Mouse (Mus musculus): ENCODE measurements around the gene Pck1.
A peak's percentile ranks its signal among the peaks of the same experiment; 100 is the strongest.

Gene Pck1

DNA sequence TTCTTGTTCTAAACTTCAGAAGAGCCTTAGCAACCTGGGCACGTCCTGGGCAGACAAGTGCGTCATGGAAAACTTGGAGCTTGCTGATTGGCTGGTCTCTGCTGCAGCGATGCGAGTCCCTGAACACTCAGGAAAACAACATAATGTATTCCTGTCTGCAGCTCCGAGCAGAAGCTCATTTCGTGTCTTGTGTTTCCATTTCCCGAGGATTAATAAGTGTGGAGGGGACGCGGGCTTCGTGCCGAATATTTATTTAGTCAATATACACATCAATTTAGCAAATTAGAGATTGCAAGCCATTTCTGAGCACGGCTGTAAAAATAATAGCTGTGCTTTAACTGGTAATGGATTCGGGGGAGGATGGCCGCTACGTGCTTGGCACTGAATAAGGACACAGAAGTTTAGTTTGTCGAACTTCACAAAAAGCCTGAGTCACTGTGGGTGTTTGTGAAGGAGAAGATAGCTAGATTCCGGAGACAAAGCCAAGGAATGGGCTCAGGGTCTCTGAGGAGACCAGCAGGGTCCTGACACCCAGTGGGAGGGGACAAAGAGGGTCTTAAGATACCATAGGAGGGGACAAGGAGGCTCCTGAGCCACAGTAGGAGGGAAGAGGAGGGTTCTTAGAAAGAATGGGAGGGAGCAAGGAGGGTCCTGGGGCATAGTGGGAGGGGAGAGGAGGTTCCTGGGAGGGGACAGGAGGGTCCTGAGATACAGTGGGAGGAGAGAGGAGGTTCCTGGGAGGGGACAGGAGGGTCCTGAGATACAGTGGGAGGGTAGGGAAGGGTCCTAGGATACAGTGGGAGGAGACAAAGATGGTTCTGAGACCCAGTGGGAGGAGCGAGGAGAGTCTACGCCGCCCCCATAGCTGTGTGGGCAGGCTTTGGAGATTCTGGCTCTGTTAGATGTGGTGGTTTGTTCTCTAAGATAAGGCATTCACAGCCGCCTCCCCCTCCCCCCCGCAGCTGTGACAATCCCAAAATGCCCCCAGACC lies 21.0 kb downstream of the Pck1 start:
- ATAC-seq (ENCODE audit: low TSS enrichment) = peak; percentile 83

DNA sequence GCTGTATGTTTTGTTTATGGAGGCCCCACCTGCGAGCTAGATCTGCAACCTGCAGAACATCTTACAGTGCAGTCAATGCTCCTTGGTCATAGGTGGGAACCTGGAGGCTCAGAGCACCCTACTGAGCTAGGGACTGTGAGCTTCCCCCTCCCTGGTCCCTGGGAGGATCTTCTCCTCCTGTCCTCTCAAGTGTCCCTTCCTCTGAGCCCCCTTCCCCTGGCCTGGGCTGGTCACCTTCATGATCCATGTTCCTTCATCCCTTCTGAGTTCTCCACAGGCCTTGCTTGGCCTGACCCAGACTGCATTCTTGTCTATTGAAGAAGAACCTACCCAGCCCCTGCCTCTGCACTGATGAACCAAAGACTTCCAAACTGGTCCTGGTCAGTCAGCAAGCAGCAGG lies 21.7 kb downstream of the Pck1 start:
- no peak; the same call in 1 of the 2 replicates for ATAC-seq (ENCODE audit: low TSS enrichment)

DNA sequence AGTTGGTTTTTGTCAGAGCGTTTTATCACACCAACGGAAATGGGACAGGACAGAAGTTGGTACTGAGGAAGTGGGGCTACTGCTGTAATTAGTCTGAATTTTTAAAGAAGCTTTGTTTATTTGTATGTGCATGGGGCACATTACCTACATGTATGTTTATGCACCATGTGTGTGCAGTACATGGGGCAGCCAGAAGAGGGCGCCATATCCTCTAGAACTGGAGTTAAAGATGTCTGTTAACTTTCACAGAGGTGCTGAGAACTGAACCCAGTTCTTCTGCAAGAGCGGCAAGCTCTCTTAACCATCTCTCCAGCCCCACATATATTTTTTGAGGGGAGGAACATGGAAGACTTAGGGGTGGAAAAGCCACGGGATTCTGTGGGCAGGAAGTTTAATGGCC lies 22.9 kb downstream of the Pck1 start:
- no peak for ATAC-seq (ENCODE audit: low TSS enrichment)

DNA sequence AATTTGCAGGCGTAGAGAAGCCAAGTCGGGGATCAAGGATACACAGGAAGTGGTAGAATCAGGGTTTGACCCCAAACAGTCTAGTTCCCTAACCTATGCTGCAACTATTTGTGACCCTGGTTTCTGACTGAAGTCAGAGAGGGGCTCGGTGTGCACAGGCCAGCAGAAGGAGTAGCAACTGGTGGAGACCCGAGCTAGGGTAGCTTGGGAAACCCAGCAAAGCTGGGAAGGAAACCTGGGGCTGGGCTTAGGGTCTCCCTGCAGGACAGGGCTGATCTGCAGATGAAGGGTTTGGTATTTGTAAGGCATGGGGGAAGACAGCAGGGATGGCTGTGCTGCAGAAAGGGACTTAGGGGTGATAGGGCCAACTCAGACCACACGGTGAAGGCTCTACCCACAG lies 24.6 kb downstream of the Pck1 start:
- ATAC-seq (ENCODE audit: low TSS enrichment) = no peak

DNA sequence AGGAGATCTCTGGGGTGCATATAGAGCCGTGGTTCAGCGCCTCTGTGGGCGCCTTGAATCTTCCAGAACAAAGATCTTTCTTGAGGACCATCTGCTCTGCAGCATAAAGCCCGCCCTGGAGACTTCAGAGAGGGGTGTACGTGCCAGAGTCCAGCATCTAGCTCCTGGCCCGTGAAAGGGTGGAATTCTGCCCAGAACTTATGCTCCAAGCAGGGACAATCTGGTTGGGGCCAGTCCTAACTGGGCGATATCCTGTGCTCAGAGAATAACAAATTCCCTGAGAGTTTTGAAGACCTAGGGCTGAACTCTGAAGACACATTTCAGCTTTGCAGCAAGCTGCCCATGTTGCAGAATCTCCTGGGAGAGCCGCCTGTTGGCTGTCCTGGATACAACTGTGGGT lies 25.1 kb downstream of the Pck1 start:
- no peak for ATAC-seq (ENCODE audit: low TSS enrichment)

DNA sequence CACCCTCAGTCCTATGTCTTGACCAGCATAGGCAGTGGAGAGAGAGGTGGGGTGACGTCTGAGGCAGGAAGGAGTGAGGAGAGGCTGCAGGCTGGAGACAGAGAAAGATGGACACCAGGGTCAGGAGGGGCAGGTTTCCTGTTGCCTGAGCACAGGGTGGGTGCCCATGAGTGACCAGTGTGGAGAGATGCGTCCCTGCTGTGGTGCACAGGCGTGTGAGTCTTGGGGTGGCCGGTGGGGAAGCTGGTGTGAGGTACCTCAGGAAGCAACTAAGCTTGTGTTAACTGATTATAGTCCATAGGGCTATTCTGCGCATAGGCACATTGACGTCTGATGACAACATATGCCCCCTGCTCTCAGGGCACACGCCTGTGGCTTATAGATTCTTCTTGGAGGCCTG lies 26.2 kb downstream of the Pck1 start:
- ATAC-seq (ENCODE audit: low TSS enrichment) = no peak

DNA sequence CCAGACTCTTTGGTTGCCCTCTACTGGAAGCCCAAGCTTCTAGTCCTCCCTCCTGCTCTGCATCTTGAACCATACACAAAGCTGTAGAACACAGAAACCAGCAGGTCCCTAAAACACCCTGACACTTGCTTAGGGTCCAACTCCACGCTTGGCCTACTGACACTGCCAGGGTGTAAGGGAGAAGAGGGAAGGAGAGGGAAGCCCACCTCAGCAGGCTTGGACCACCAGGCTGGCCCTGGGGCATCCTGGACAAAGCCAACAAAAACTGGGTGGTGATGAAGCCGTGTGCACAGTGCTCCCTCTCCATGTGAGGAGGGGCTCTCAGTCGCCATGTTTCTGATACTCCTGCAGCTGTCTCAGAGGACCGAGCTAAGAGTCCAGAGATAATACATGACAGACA lies 27.2 kb downstream of the Pck1 start:
- no peak for ATAC-seq (ENCODE audit: low TSS enrichment)

DNA sequence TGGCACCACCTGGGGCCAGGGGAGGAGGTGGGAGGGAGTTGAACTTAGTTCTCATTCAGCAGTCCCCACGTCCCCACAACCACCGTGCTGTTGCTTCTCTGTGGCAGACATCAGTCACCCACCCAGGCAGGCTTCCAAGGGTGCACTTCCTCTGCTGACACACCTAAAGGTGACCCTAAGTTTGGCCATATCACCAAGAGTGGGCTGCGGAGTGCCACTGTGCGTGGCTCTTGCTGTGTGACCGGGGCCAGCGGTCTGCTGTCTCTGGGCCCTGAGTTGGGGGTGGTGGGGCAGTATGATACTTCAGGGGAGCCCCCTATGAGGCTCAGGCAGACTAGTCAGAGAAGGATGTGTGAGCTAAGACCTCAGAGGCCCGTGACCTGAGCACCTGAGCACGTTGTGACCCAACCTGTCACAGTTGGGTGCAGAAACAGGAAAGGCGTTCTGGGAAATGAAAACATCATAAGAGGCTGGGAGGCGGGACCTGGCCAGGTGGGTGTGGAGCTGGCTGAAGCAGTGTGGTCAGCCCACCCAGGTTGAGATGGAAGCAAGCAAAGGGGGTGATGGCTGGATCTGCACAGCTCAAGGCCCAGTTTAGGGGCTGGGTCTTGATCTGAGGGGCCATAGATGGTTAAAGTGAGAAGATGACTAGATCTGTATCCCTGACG lies 28.0 kb downstream of the Pck1 start:
- no peak for ATAC-seq (ENCODE audit: low TSS enrichment)

DNA sequence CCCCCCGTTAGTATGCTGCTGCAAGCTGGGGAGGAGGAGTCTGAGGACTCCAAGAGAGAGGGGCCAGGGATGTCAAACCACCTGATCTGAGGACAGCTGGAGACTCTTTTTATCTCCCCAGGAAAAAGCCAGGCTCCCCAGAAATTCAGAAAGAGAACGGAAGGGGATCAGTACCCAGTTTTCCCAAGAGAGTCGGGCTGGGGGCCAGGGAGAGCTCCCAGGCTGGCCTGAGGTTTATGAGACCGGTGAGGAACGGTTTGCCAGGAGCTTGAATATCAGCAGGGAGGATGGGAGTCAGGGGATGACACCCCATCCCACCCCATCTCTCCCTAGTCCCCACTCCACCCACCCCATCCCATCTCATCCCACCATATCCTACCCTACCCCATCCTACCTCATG lies 28.6 kb downstream of the Pck1 start:
- ATAC-seq (ENCODE audit: low TSS enrichment) = no peak

DNA sequence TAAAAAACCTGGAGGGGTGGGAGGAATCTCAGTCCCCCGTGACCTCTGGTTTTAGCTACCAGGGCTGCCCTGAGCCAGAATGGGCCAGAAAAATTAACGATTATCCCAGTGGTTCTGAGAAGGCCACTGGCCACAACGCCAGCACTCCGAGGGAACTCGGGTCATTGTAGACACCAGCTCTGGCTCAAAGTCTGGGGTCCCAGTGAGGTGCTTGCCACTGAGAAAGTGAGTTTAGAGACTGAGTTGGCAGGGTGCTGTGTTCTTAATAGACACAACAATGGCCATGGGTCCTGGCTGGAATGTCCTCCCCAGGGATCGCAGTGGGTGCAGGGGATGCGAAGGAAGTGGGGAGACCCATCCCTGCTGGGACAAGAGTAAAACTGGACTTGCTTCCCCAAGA lies 29.1 kb downstream of the Pck1 start:
- ATAC-seq (ENCODE audit: low TSS enrichment) = no peak

DNA sequence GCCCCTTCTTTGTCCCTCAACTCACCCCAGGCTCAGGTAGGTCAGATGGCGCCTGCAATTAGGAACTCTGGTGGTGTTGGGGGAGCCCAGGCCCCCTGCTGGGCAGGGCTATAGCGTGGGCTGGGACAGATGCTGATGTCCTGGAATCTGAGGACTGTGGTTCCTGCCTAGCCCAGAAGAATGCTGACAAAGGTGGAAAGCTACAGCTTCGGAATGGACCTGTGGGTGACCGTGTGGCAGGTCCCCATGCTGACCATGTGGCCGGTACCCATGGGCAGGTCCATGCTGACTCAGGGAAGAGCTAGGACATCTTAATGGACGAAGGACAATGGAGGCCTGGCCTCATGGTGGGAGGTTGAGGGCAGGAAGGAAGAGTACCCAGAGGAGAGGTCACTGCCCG lies 29.9 kb downstream of the Pck1 start:
- no peak for ATAC-seq (ENCODE audit: low TSS enrichment)

DNA sequence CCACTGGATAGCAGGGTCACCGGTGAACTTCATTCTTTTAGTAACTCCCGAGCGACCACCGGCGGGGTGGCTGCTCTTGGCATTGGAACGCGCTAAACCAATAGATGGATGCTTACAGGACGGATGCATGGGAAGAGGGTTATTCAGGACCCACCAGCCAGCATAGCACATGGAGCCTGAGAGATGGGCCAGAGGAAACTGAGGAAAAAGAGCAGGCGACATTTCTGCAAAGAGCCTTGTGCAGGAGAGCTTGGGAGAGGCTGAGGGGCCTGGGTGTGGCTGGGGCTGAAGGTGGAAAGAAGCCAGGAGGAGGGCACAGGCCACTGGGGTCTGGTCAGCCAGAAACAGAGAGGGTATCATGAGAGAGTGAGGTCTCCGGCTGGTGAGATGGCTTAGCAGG lies 30.5 kb downstream of the Pck1 start:
- no peak for ATAC-seq (ENCODE audit: low TSS enrichment)

DNA sequence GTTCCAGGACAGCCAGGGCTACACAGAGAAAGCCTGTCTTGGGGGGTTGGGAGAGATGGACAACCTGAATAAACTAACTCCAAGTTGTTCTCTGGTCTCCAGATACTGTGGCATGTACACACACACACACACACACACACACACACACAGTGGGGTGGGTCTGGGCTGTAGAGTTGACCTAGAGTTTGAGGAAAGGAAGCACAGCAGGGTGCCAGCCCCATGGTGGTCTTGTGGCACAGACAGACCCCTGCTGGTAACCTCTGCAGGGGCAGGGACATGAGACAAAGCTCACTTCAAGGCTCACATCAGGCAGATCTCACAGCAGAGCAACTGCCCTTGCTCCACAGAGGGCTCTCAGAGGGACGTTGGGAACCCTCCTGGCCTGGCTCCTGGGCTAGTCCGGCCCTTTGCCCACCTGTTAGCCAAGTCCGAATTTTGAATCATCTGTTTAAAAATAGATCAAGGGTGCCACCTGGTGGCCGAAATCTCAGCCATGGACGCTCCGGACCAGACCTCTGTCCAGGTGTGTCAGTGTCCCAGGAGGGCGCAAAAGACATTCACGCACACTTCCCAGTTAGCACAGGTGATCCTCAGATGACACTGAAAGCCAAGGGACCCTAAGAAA lies 31.1 kb downstream of the Pck1 start:
- ATAC-seq (ENCODE audit: low TSS enrichment) = 0 out of 2 replicates have a peak, but pooled peaks have one; percentile 20

DNA sequence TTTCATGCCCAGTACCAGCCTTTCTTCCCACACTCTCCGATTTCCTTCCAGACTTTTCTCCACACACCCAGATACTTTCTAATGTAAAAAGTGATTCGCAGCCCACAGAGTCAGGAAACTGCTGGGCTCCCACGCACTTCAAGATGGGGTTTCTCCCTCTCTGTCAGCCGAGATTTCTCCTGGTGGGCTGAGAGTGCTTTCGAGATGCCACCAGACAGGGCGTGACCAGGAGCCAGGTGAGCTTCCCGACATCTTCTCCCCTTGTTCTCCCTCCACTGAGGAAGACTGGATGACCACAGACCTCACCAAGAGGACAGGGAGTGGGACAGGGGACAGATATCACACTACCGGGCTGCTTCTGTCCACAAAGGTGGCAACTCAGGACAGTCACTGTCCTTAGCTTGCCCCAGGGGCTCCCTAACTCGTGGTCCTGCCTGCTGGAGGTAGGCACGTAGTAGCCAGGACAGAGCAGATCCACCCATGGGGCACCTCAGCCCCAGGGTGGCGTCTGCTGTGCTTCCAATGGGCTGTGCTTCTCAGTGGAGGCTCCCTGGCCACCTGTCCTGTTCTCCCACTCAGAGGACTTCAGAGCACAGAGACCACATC lies 31.7 kb downstream of the Pck1 start:
- 0 out of 2 replicates have a peak, but pooled peaks have one; percentile 27 for ATAC-seq (ENCODE audit: low TSS enrichment)

DNA sequence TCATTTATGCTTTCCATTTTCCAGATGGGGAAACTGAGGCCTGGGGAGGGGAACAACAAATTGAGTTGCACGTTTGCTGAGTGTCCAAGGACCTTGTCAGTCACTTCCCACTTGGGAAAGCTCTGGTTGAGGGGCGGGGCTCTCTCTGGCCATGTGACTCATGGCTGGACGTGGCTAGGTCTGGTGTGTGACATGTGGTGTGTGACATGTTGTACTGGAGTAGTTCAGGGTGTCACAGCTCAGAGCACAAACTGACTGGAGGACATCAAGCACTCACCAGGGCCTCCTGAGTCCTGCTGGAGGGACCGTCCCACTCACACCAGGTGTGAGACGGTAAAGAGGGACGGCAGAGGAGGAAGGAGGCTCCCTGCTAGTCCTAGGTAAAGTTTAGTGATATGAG lies 32.4 kb downstream of the Pck1 start:
- no peak for ATAC-seq (ENCODE audit: low TSS enrichment)

DNA sequence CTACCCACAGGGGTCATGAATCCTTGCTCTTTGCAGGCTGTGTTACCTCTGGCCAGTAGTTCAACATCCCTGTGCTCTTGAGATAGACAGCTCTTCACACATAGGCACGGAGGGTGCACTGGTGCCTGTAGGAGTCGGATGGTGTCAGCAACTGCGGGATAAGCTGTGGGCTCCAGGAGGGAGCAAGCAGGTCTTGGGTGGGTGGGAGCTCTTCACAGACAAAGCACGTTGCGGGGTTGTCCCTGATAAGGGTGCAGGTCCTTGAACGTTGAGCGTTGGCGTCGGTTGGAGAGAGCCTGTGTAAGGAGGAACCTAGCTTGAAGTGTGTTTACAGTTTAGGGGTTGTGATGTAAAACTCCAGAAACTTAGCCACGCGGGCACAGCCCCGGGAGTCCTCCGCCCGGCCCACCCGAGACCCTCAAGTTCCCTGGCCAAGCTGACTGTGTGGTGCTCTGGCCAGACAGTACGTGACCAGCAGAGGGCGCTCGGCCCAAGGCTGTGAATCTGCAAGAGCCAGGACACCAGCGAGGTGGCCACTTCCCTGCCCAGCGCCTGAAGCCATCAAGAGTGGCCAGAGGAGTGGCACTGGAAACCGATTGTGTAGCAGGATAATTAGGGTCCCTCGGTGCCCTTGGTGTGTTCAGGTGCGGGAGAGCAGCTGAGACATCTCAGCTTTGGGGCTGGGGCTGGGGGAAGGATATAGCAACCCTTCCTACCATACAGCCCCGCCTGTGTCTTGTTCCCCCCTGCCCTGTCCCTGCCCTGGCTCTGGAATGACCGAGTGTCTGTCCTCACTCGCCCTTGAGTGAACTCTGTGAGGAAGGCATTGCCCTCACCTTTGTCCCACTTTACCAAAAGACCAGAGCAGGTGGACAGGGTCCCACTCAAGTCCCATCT lies 33.4 kb downstream of the Pck1 start:
- ATAC-seq (ENCODE audit: low TSS enrichment) = peak; percentile 85

DNA sequence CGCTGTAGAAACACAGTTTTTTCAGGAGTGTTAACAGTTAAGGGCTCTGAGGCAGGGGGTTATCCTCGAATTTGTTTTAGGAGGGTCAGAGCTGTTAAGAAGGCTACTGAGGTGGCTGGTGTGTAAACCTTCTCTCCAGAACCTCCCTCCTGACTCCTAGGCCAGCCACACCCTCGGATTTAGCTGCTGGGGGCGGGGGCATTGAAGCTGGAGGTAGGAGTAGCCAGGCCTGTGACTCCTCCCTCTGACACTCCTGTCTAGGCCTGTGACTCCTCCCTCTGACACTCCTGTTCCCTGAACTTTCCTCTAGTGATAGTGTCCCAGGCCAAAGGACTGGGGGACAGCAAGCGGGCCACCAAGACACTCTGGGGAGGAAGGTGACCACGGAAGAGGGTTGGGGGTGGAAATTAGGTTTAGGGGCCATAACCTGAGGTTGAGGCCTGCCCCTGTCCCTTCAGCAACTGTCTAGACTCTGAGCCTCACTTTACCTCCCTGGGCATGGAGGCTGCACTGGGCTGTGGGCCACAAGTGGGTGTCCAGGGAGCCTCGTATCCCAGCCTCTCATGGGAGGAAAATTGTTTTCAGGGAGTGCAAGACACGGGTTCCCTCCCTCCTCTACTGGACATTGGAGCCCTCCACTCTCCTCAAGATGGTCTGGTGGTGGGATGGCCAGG lies 34.5 kb downstream of the Pck1 start:
- ATAC-seq (ENCODE audit: low TSS enrichment) = no peak

DNA sequence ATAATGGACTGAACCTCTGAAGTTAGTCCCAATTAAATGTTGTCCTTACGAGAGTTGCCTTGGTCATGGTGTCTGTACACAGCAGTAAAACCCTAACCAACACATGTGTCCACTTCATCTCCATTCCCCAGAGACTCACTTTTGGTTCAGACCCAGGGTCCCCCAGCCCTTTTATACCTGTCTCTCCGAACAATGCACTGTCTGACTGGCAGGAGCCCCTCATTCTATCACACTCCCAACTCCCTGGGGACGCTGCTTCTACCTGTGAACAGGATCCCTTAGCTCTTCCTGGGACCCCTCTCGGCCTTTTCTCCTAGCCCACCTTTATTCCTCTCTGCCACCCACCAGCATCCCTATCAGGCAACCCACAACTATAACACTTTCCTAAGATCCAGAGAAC lies 41.9 kb downstream of the Pck1 start:
- no peak for ATAC-seq (ENCODE audit: low TSS enrichment)

DNA sequence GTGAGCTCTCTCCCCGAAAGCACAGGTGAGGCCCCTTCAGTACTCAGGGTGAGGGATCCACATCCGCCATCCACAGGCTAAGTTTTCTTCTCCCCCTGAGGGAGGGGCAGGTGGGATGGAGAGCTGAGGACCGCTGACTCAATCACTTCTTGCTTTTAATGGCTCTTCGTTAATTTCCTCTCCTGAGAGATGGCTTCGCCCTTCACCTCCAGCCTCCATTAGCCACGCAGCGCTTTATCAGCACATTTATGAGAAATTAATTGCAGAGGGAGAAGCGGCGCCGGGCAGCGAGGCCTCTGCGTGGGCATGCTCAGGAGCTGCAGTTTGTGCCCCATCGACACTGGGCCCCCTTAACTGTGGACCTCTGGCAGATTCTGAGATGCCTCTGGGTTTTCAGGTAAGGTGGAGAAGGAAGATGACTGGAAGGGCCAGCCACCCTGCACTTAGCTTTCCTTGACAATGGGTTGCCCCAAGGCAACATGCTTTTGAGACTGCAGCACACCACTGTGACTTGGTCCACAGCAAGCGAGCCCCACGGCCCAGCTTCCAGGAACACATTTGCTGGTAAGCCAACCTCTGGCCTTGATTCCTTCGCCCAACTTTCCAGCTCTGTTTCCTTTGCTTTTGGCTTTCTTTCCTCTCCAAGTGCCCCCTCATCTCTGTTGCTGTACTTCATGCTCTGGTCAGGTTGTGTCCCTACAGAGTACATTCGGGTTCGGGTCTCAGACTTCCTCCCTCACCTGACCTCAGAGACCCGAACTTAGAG lies 50.3 kb downstream of the Pck1 start:
- no peak for ATAC-seq (ENCODE audit: low TSS enrichment)

DNA sequence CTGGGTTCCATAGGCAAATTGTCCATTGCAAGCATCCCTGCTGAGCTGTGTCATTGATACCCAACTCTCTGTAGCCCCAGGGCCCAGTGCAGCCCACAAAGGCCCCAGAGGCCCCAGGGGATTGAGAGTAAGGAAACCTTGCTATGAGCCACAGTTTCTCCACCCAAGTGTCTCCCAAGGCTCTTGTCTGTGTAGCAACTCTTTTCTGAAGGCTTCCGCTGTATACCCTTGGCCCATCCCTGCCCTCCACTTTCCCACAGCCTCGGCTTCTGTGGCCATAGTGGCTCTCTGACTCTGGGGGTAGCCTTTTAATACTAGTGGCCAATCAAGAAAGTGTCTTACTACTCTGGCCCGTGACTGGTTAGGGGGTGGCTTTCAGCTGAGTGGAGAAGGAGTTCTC lies 50.9 kb downstream of the Pck1 start:
- no peak for ATAC-seq (ENCODE audit: low TSS enrichment)

All from frontal cortex, adult (tissue).